ENCODE assay signal across 8 mouse cellular contexts in genomic region chr2:75703375-75704181, GRCm38 (mm10). TPM values are rescaled to one million over a fixed set of nuclear protein-coding genes. Genes with fewer than 3 reads are reported as not detected.
DNase-seq lines count a peak whose midpoint lies in the region; ATAC-seq and TF ChIP-seq lines count a peak whose summit lies in the region.

No protein-coding gene starts in this region.

- intact Hi-C loops in heart, postnatal 14 days (cut with DNase I), result loop anchor here (1.0 to 5.0 kb wide), 4 partner anchors 21 to 259 kb away; partner anchors contain the start of gene Hnrnpa3

- H3K9ac ChIP-seq in ES-Bruce4 (ENCODE audit: low read depth, poor library complexity, severe bottlenecking), result peak overlapping the region; percentile 94
- peak overlapping the region; percentile 66 for H3K9ac ChIP-seq in forebrain, embryonic 14.5 days (ENCODE audit: low read length)

- H3K4me1 ChIP-seq in ES-Bruce4 (ENCODE audit: control insufficient read depth, insufficient read depth, low read length), result peaks cover 2% of the 10 kb centered on the region
- H3K4me1 ChIP-seq in forebrain, embryonic 14.5 days (ENCODE audit: control insufficient read depth, insufficient read depth, low read length), result 0 out of 2 replicates have a peak, but pooled peaks cover 3% of the 10 kb centered on the region
- peaks cover 18% of the 10 kb centered on the region for H3K4me1 ChIP-seq in lung, adult 2 months (ENCODE audit: control insufficient read depth, insufficient read depth, low read length)

- ATAC-seq in forebrain, embryonic 14.5 days, result peak; percentile 85
- peak; percentile 45 for ATAC-seq in neutrophil, adult 5-6 weeks (ENCODE audit: extremely low read depth, insufficient number of reproducible peaks, low FRiP score, poor library complexity, severe bottlenecking)

- H3K27me3 ChIP-seq in ES-Bruce4 (ENCODE audit: control insufficient read depth, insufficient read depth, low read length, poor library complexity, severe bottlenecking), result no peaks in the 10 kb centered on the region
- no peaks in the 10 kb centered on the region for H3K27me3 ChIP-seq in forebrain, embryonic 14.5 days (replicated peaks; ENCODE audit: control insufficient read depth, insufficient read depth, low read length)

- no peak for TF ChIP-seq CTCF in ES-Bruce4 (IDR thresholded peaks at IDR 0.05; ENCODE audit: low read depth, low read length)
- no peak for TF ChIP-seq CTCF in lung, adult 2 months (IDR thresholded peaks at IDR 0.05; ENCODE audit: insufficient read depth, low read length)

- peaks cover 3% of the 10 kb centered on the region; the same call in 1 of the 2 replicates for H3K36me3 ChIP-seq in ES-Bruce4 (ENCODE audit: control insufficient read depth, insufficient read depth, low read length, poor library complexity, severe bottlenecking)
- no peaks in the 10 kb centered on the region for H3K36me3 ChIP-seq in forebrain, embryonic 14.5 days (ENCODE audit: control insufficient read depth, insufficient read depth, low read length)

- TF ChIP-seq EP300 in ES-Bruce4 (IDR thresholded peaks at IDR 0.05; ENCODE audit: insufficient read depth, low read depth, low read length), result peak; percentile 48; the same call in 1 of the 2 replicates

- no peaks in the 10 kb centered on the region for H3K9me3 ChIP-seq in ES-Bruce4 (replicated peaks; ENCODE audit: control insufficient read depth, insufficient read depth, low read length, poor library complexity, severe bottlenecking)
- no peaks in the 10 kb centered on the region for H3K9me3 ChIP-seq in forebrain, embryonic 14.5 days (replicated peaks; ENCODE audit: control insufficient read depth, low read length)

- H3K4me2 ChIP-seq in forebrain, embryonic 14.5 days (ENCODE audit: low read length), result peak overlapping the region; percentile 58

- peak overlapping the region; percentile 60 for H3K27ac ChIP-seq in ES-Bruce4 (ENCODE audit: insufficient read depth, low read length)
- H3K27ac ChIP-seq in forebrain, embryonic 14.5 days (ENCODE audit: low read depth, low read length), result peak overlapping the region; percentile 75

- under 1% methylated on average over 58 of the region's 62 CpGs for WGBS in forebrain, embryonic 14.5 days
- under 1% methylated on average over 62 of the region's 62 CpGs for WGBS in lung, adult 2 months

- peak overlapping the region; percentile 88 for H3K4me3 ChIP-seq in ES-Bruce4 (ENCODE audit: low read depth, low read length)
- H3K4me3 ChIP-seq in forebrain, embryonic 14.5 days (ENCODE audit: low read depth, low read length), result peak overlapping the region; percentile 52
- H3K4me3 ChIP-seq in lung, adult 2 months (replicated peaks; ENCODE audit: extremely low read depth, low read depth, low read length), result peak overlapping the region; percentile 99

- DNase-seq in cerebellum, adult 11 months, result peak; percentile 35
- DNase-seq in forebrain, embryonic 14.5 days (ENCODE audit: low spot score), result peak; percentile 94
- peak; percentile 92 for DNase-seq in heart, postnatal 14 days
- peak; percentile 46 to 79 for DNase-seq in layer of hippocampus, adult 18-20 months (ENCODE audit: low spot score in 2 of 2)
- peak; percentile 95 for DNase-seq in lung, adult 2 months
- DNase-seq in thymus, adult 18-20 months, result peak; percentile 69 to 73

- TF ChIP-seq POLR2A in ES-Bruce4 (IDR thresholded peaks at IDR 0.05; ENCODE audit: insufficient read depth, low read length), result no peak
- TF ChIP-seq POLR2A in lung, adult 2 months (IDR thresholded peaks at IDR 0.05; ENCODE audit: borderline replicate concordance, extremely low read depth, low read depth, low read length), result peak; percentile 88; the same call in 1 of the 2 replicates

RNA-seq across cellular contexts. Expression of gene Nfe2l2, which starts 0.9 kb away (rescaled TPM):
- polyA plus RNA-seq in ES-Bruce4 (2011; ENCODE audit: insufficient read depth, insufficient read length, low read depth, missing spikeins), result 103 and 105 TPM in 2 replicates
- 17.7 and 17.9 TPM in 2 replicates for polyA plus RNA-seq in forebrain, embryonic 14.5 days (2014; fragmentation: Nextera tagmentation; extraction: Ambion mirVana)
- total RNA-seq in heart, postnatal 14 days (2021), result 10 to 100 TPM; 67.5 to 78.8 TPM
- 10 to 100 TPM; 14.5 to 16.3 TPM for total RNA-seq in layer of hippocampus, adult 18-20 months (2021)
- polyA plus RNA-seq in lung, adult 2 months (2012; rRNA removed), result 64.7 and 76.3 TPM in 2 replicates
- total RNA-seq in neutrophil, adult 5-6 weeks (2017), result 138 and 142 TPM in 2 replicates

RNA-seq across cellular contexts. Expression of gene Hnrnpa3, which starts 44.5 kb away (rescaled TPM):
- polyA plus RNA-seq in ES-Bruce4 (2011; ENCODE audit: insufficient read depth, insufficient read length, low read depth, missing spikeins), result 775 and 839 TPM in 2 replicates
- polyA plus RNA-seq in forebrain, embryonic 14.5 days (2014; fragmentation: Nextera tagmentation; extraction: Ambion mirVana), result 182 and 209 TPM in 2 replicates
- total RNA-seq in heart, postnatal 14 days (2021), result 100 to 1,000 TPM; 192 to 229 TPM
- total RNA-seq in layer of hippocampus, adult 18-20 months (2021), result 100 to 1,000 TPM; 289 to 299 TPM
- polyA plus RNA-seq in lung, adult 2 months (2012; rRNA removed), result 17.5 and 36.0 TPM in 2 replicates
- 190 and 208 TPM in 2 replicates for total RNA-seq in neutrophil, adult 5-6 weeks (2017)

Comparison
In these comparisons a context has a peak if more than half of its experiments do, and no peak if none do; other contexts are left out.
1. Peak in every context shown above with its lines: DNase-seq, ATAC-seq, H3K4me3 ChIP-seq and H3K27ac ChIP-seq.
2. DNase-seq: peak in every context shown above with its lines; median percentile 95 in lung, adult 2 months; 94 in forebrain, embryonic 14.5 days; 92 in heart, postnatal 14 days; 71 in thymus, adult 18-20 months; 62 in layer of hippocampus, adult 18-20 months; 35 in cerebellum, adult 11 months.